Mouse (Mus musculus): Measurements from ENCODE around the gene Yipf4.
A peak's percentile ranks its signal among the peaks of the same experiment; 100 is the strongest.
"Not testable (repeated sequence)": the region's sequence is repeated elsewhere in the genome, so short reads cannot be mapped to it uniquely, and the experiment has no call there.

Gene Yipf4

GRCm38 (mm10) chr17:74489024-74489900 is at the start of gene Yipf4:
Gene Yipf4 (plus strand): TSS chr17:74489493.
- DNase-seq, result peak; percentile 95

GRCm38 (mm10) chr17:74440486-74440885 is 48.8 kb upstream of the Yipf4 start:
- DNase-seq, result no peak

DNA sequence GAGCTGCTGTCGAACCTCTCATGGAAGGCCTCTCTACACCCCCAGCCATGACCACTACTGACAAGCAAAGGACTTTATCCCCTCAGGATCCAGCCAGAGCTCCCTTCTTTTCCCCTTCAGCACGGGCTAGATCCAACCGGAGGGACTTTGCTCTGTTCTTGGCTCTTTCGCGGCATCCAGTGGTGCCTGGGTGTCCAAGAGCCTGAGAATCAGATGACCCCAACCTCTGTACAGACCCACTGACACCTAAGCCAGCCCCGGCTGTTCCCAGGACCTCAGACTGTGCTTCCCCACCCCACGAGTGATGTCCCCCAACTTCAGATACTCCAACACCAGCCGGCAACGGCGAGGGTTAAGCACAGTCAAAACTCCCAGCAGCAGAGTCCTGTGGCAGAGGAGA is 39.5 kb upstream of the Yipf4 start:
- DNase-seq, result no peak

DNA sequence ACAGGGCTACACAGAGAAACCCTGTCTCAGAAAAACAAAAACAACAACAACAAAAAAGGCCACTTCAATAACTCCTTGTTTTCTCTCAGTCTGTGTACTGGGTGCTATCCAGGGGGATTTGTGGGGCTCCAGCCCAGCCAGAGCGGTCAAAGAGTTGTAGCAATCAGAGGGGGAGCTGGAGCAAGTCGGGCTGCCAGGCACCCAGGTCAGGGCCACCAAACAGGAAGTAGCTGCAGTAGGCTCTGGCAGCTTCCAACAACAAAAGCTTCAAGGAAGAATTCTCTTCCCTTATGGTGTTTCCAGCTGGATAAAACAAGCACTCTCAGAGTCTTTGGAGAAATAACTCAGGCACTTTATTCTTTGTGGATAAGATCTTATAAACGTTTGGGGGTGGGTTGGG is 35.4 kb upstream of the Yipf4 start:
- DNase-seq, result no peak

GRCm38 (mm10) chr17:74454660-74455059 is 34.6 kb upstream of the Yipf4 start:
- DNase-seq, result no peak

- no peak for DNase-seq
Observed at GRCm38 (mm10) chr17:74455426-74455825, 33.9 kb upstream of the Yipf4 start.

DNA sequence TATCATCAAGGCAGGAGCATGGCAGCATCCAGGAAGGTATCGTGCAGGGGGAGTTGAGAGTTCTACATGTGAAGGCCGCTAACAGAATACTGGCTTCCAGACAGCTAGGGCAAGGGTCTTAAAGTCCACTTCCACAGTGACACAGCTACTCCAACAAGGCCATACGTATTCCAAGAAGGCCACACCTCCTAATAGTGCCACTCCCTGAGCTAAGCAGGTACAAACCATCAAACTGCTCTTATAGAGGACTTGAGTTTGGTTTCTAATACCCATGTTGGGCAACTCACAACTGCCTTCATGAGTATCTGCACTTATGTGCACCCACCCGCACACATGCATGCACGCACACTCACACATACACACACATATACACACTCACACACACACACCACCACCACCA is 32.5 kb upstream of the Yipf4 start:
- no peak for DNase-seq

GRCm38 (mm10) chr17:74457972-74458677 is 31.2 kb upstream of the Yipf4 start:
- no peak for DNase-seq

DNA sequence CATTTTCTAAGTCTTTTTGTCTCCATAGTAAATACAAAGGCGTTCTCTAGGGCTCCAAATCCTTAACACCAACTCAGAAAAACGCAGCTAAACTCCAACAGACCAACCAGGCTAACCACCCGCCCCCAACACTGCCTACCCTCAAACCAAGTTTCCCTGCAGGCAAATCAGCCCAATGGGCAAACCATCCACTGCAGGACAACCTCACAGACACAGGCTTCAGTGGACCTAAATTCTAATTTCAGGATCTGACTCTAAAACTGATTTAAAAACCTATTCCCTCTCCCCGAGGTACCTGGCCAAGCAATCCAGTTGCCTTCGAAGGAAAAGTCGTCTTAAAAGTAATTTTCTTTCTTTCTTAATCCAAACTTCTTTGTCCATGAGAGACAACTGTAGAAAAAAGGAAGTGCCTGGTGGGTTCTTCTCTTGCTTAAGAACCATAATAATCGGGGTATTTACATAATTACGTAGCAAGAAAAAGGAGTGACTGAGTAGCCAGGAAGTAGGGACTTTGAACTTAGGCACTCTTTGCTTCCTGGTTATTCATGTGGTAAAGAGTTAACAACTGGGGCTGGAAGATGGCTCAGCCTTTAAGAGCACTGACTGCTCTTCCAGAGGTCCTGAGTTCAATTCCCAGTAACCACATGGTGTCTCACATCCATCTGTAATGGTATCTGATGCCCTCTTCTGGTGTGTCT is 30.4 kb upstream of the Yipf4 start, which contains the start of gene Nlrc4:
TSS of gene Nlrc4 (minus strand) at position 432 of the 698 bp plus-strand sequence.
- no peak for DNase-seq

DNA sequence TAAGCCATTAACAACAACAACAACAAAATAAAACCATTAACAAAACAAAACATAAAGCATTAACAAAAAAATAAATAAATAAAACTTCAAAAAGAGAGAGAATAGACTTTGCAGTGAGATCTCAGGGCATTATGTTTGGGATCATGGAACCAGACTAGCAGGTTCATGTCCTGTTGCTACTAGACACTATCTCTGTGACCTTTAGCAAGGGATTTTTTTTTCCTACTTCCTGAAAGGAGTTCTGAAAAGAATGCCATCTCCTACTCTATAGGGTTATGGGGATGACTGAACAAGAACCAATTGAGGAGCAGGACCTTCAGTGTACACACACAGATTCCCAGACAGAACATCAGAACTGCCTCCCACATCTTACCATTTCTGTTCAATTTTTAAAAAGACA is 25.8 kb upstream of the Yipf4 start:
- DNase-seq, result no peak

- not testable (repeated sequence) for DNase-seq
Observed at GRCm38 (mm10) chr17:74467981-74468380, 21.3 kb upstream of the Yipf4 start.

DNA sequence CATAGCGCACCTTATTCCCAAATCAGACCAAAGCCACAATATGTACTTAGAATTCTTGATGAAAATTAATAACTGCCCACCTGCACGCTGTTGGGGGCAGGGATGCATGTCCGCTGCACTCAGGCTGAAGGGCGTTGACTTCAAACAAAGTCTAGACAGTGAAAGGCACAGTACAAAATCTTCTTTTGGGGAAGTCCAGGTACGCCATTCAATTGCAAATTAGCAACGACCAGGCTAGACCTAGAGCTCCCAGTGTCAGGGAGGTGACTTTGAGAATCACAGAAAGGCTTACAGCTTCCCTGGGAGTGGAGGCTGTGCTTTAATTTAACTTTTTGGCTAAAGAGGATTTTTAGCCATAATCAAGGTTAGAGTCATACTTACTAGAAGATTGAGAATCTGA is 19.2 kb upstream of the Yipf4 start:
- DNase-seq, result not testable (repeated sequence)

DNA sequence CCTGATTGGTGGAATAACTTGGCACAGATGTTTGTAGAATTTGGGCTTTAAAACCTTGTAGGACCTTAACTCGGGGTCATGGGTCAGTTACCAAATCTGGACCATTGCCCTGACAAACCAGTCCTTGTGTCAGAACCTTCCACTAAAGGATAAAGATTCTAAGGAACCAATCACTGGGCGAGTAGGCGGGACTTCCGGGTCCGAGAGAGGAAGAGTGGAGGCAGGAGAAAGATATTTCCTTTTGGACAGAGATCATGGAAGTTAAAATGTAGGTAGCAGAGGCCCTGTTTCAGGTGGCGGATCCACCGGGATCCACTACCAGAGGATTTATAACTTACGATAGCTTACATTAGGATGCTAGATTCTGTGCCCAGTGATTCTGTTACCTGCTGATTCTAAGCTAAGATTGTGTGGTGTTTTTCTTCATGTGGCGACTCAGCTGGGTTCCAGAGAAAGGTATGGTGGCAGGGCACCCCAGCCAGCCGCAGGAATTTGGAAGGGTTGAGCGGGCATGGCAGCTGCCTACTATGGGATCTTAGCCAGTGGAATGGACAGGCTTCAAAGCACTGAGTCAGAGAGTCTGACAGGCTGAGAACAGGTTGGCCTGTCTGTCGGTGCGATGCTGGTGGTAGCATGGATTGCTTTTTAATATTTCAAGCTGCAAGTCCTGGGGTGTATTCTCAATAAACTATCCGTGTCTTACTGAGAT is 8.8 kb upstream of the Yipf4 start:
- no peak for DNase-seq

DNA sequence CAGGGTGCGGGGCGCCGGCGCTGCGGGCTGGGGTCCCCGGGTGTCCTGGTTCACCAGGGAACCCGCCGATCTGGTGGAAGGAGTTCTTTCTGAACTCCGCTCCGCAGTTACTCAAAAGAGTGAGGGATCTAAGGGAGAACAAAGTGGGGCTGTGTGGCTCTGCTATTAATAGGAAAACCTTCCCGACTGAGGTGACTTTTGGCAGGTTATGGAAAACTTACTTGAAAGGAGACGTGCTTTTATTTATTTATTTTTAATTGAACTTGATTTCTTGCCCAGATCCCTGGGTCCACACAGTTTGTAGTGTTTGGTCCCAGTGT is 568 bp downstream of the Yipf4 start:
- DNase-seq, result no peak

- no peak for DNase-seq
Observed at GRCm38 (mm10) chr17:74491565-74491964, 2.3 kb downstream of the Yipf4 start.

DNA sequence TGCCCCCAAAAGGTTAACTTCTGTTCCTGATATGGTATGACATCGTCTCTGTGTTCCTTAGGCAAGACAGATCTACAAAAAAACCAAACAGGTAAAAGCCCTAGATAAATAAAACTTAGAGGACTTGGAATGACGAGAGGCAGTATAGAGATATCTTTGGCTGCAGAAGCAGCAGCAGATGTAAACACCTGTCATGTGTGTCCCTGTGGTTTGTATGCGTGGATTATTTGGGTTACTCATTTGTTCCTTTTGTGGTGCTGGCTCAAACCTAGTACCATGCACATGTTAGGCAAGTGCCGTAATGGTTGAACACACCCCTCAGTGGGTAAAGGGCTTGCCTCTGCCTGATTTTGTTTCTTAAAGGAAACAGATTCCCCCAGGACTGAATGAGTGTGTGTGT is 10.9 kb downstream of the Yipf4 start:
- DNase-seq, result no peak

GRCm38 (mm10) chr17:74501085-74501484 is 11.8 kb downstream of the Yipf4 start:
- DNase-seq, result no peak

- no peak for DNase-seq
Observed at GRCm38 (mm10) chr17:74507934-74508333, 18.6 kb downstream of the Yipf4 start.

- no peak for DNase-seq
Observed at GRCm38 (mm10) chr17:74508600-74508999, 19.3 kb downstream of the Yipf4 start.

- DNase-seq, result no peak
Observed at GRCm38 (mm10) chr17:74512308-74512707, 23.0 kb downstream of the Yipf4 start.

DNA sequence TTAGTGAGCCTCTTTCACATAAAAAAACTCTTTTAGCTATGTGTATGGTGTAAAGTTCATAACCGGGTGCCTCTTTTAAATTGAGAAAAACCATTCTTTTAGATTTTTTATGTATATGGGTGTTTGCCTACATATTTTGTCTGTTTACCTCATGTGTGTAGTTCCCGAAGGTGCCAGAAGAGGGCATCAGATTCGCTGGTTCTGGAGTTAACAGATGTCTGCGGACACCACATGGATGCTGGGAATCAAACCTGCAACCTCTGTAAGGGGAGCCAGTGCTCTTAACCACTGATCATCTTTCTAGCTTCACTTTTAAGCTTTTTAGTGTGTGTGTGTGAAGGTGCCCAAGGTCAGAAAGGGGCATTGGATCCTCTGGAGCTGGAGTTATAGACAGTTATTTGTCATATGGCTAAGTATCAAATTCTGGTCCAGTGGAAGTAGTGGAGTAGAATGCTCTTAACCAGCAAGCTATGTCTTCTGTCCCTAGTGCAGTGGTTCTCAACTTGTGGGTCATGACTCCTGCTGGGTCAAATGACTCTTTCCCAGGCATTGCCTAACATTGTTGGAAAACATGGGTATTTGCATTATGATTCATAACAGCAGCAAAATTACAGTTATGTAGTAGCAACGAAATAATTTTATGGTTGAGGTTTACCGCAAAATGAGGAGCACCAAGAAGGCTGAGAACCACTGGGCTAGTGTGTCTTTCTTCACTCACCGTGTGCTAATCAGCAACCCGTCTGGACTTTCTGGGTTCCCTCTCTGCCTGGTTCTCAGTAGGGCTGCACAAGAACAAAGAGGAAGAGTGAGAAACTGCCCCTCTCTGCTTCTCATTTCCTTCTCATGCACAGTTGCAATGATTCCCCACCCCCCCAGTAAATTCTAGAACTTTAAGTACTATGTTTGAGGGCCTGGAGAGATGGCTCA is 33.8 kb downstream of the Yipf4 start:
- DNase-seq, result no peak

DNA sequence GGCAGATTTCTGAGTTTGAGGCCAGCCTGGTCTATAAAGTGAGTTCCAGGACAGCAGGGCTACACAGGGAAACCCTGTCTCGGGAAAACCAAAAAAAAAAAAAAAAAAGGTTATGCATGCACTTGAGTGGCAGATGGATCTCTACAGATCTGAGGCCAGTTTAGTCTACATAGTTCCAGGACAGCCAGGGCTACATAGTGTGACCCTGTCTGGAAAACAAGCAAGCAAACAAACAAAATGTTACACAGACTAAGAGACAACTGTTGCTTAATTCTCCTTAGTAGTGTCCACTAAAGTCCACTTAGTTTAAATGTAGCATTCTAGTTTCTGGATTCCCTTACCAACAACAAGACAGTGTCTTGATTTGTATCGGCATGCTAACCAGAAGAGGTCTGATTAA is 36.8 kb downstream of the Yipf4 start:
- DNase-seq, result no peak
